Mouse (Mus musculus) heart, embryonic 11.5 days (tissue): ENCODE measurements at regions not wholly inside any gene's neighbourhood (a gene's known extent, or its start where the extent isn't known, plus 50 kb on each side); places are given as distances from the start of the nearest gene placed in this dataset.

ENCODE experiments used
- ATAC-seq: fragments of 200-750 bp; cut with Nextera tagmentation; replicated peaks from 2 replicates; pipeline ENCODE4 v1.8.0; 2017; ENCODE audit warnings: moderate library complexity; ENCODE audit not compliant: insufficient number of reproducible peaks, low FRiP score, low TSS enrichment
- H3K27ac ChIP-seq: fragments of 300-500 bp; sonication (generic); 2 replicates; pipeline ENCODE4 v1.5.1; 2014; ENCODE audit warnings: mild to moderate bottlenecking, low read depth, low read length
- H3K27me3 ChIP-seq: fragments of 300-500 bp; sonication (generic); 2 replicates; pipeline ENCODE4 v1.6.1; 2014; ENCODE audit warnings: mild to moderate bottlenecking, low read length, mixed read lengths; ENCODE audit not compliant: control insufficient read depth, insufficient read depth
- H3K36me3 ChIP-seq: fragments of 300-500 bp; sonication (generic); 2 replicates; pipeline ENCODE4 v1.6.1; 2014; ENCODE audit warnings: mild to moderate bottlenecking, low read length, moderate library complexity, mixed read lengths; ENCODE audit not compliant: control insufficient read depth, insufficient read depth
- H3K4me1 ChIP-seq: fragments of 300-500 bp; sonication (generic); 2 replicates; pipeline ENCODE4 v1.6.1; 2014; ENCODE audit warnings: low read length; ENCODE audit not compliant: control insufficient read depth, insufficient read depth
- H3K4me2 ChIP-seq: fragments of 300-500 bp; sonication (generic); 2 replicates; pipeline ENCODE4 v1.6.1; 2014; ENCODE audit warnings: mild to moderate bottlenecking, moderate library complexity
- H3K4me3 ChIP-seq: fragments of 300-500 bp; sonication (generic); 2 replicates; pipeline ENCODE4 v1.5.1; 2014; ENCODE audit warnings: low read depth, low read length
- H3K9ac ChIP-seq: fragments of 300-500 bp; sonication (generic); 2 replicates; pipeline ENCODE4 v1.6.1; 2014; ENCODE audit warnings: mild to moderate bottlenecking, low read depth, low read length, moderate library complexity
- H3K9me3 ChIP-seq: fragments of 300-500 bp; sonication (generic); replicated peaks from 2 replicates; pipeline ENCODE4 v1.6.1; 2016; ENCODE audit warnings: low read length; ENCODE audit not compliant: control insufficient read depth
- WGBS: fragments of 180-500 bp; shearing (Covaris S2); extraction: QIAGEN DNeasy Blood & Tissue Kit; methylation state at CpG from one replicate; pipeline ENCODE4 v1.1.7; 2014; ENCODE audit not compliant: insufficient replicate concordance; 5-methylcytosine and 5-hydroxymethylcytosine counted together

GRCm38 (mm10) chr11:71415451-71415850 is 184.9 kb upstream of the Nlrp1b start:
- 47% methylated on average over 3 of the region's 3 CpGs for WGBS
- H3K4me1 ChIP-seq, result no peaks in the 10 kb centered on the region
- ATAC-seq, result no peak
- H3K36me3 ChIP-seq, result no peaks in the 10 kb centered on the region
- H3K4me3 ChIP-seq, result no peak overlapping the region
- no peak overlapping the region for H3K27ac ChIP-seq
- H3K9me3 ChIP-seq, result no peaks in the 10 kb centered on the region
- H3K9ac ChIP-seq, result no peak overlapping the region
- no peaks in the 10 kb centered on the region for H3K27me3 ChIP-seq
- H3K4me2 ChIP-seq, result no peak overlapping the region

- no peak overlapping the region for H3K9ac ChIP-seq
- no peaks in the 10 kb centered on the region for H3K36me3 ChIP-seq
- no peaks in the 10 kb centered on the region for H3K9me3 ChIP-seq
- no peak overlapping the region for H3K27ac ChIP-seq
- no peak for ATAC-seq
- 61% methylated on average over 2 of the region's 2 CpGs for WGBS
- no peak overlapping the region for H3K4me2 ChIP-seq
- no peaks in the 10 kb centered on the region for H3K4me1 ChIP-seq
- no peak overlapping the region for H3K4me3 ChIP-seq
- H3K27me3 ChIP-seq, result no peaks in the 10 kb centered on the region
Measured at GRCm38 (mm10) chr11:71422291-71422840, 191.8 kb upstream of the Nlrp1b start.

- Histone ChIP-seq H3K4me1 (no peaks in the 10 kb centered on the region), H3K4me2 (no peak overlapping the region), H3K9ac (no peak overlapping the region), H3K36me3 (no peaks in the 10 kb centered on the region), H3K27ac (no peak overlapping the region), H3K9me3 (no peaks in the 10 kb centered on the region), H3K27me3 (no peaks in the 10 kb centered on the region), H3K4me3 (no peak overlapping the region)
- ATAC-seq, result no peak
- 69% methylated on average over 3 of the region's 3 CpGs for WGBS
Measured at GRCm38 (mm10) chr11:71423242-71423641, 192.7 kb upstream of the Nlrp1b start.

GRCm38 (mm10) chr11:71424879-71425278 is 194.3 kb upstream of the Nlrp1b start:
- 71% methylated on average over 5 of the region's 5 CpGs for WGBS
- no peaks in the 10 kb centered on the region for H3K4me1 ChIP-seq
- no peak overlapping the region for H3K4me2 ChIP-seq
- H3K4me3 ChIP-seq, result no peak overlapping the region
- H3K27me3 ChIP-seq, result no peaks in the 10 kb centered on the region
- no peak overlapping the region for H3K27ac ChIP-seq
- H3K9ac ChIP-seq, result no peak overlapping the region
- no peaks in the 10 kb centered on the region for H3K36me3 ChIP-seq
- no peak for ATAC-seq
- no peaks in the 10 kb centered on the region for H3K9me3 ChIP-seq

GRCm38 (mm10) chr11:71429739-71430138 is 199.2 kb upstream of the Nlrp1b start:
- Histone ChIP-seq H3K36me3 (no peaks in the 10 kb centered on the region), H3K9ac (no peak overlapping the region), H3K4me2 (no peak overlapping the region), H3K27ac (no peak overlapping the region), H3K9me3 (no peaks in the 10 kb centered on the region), H3K4me3 (no peak overlapping the region), H3K27me3 (no peaks in the 10 kb centered on the region), H3K4me1 (no peaks in the 10 kb centered on the region)
- WGBS, result 83% methylated on average over 22 of the region's 22 CpGs
- no peak for ATAC-seq

- Histone ChIP-seq H3K9me3 (no peaks in the 10 kb centered on the region), H3K9ac (no peak overlapping the region), H3K4me2 (no peak overlapping the region), H3K4me3 (no peak overlapping the region), H3K27ac (no peak overlapping the region), H3K4me1 (no peaks in the 10 kb centered on the region), H3K27me3 (peaks cover 2% of the 10 kb centered on the region; the same call in 1 of the 2 replicates), H3K36me3 (no peaks in the 10 kb centered on the region)
- WGBS, result 60% methylated on average over 6 of the region's 6 CpGs
- no peak for ATAC-seq
Measured at GRCm38 (mm10) chr11:71434241-71434640, 203.7 kb upstream of the Nlrp1b start.

GRCm38 (mm10) chr11:71434886-71435285 is 204.4 kb upstream of the Nlrp1b start:
- ATAC-seq, result no peak
- Histone ChIP-seq H3K27me3 (peaks cover 5% of the 10 kb centered on the region; the same call in 1 of the 2 replicates), H3K9me3 (no peaks in the 10 kb centered on the region), H3K4me3 (no peak overlapping the region), H3K27ac (no peak overlapping the region), H3K36me3 (no peaks in the 10 kb centered on the region), H3K4me1 (no peaks in the 10 kb centered on the region), H3K9ac (no peak overlapping the region), H3K4me2 (no peak overlapping the region)
- 79% methylated on average over 5 of the region's 5 CpGs for WGBS

GRCm38 (mm10) chr11:71435745-71436144 is 205.2 kb upstream of the Nlrp1b start:
- Histone ChIP-seq H3K4me2 (no peak overlapping the region), H3K4me3 (no peak overlapping the region), H3K9me3 (no peaks in the 10 kb centered on the region), H3K4me1 (no peaks in the 10 kb centered on the region), H3K9ac (no peak overlapping the region), H3K27ac (no peak overlapping the region), H3K36me3 (no peaks in the 10 kb centered on the region), H3K27me3 (peaks cover 5% of the 10 kb centered on the region; the same call in 1 of the 2 replicates)
- 63% methylated on average over 8 of the region's 8 CpGs for WGBS
- no peak for ATAC-seq

GRCm38 (mm10) chr11:71436335-71436734 is 205.8 kb upstream of the Nlrp1b start:
- Histone ChIP-seq H3K9ac (no peak overlapping the region), H3K27ac (no peak overlapping the region), H3K9me3 (no peaks in the 10 kb centered on the region), H3K27me3 (peaks cover 5% of the 10 kb centered on the region; the same call in 1 of the 2 replicates), H3K4me1 (no peaks in the 10 kb centered on the region), H3K4me2 (no peak overlapping the region), H3K36me3 (no peaks in the 10 kb centered on the region), H3K4me3 (no peak overlapping the region)
- no peak for ATAC-seq
- 76% methylated on average over 1 of the region's 1 CpGs for WGBS
